Mouse (Mus musculus) liver, postnatal 0 days (tissue): ENCODE data around the gene Mrpl30.

ENCODE experiments used
- CTCF ChIP-seq: sonication (generic); IDR thresholded peaks from 2 replicates; pipeline ENCODE4 v1.5.1; 2016; ENCODE audit warnings: antibody characterized with exemption, low read depth
- EP300 ChIP-seq: IDR thresholded peaks from 2 replicates; pipeline ENCODE4 v1.6.1; 2016; ENCODE audit warnings: antibody characterized with exemption, low read depth, mild to moderate bottlenecking

DNA sequence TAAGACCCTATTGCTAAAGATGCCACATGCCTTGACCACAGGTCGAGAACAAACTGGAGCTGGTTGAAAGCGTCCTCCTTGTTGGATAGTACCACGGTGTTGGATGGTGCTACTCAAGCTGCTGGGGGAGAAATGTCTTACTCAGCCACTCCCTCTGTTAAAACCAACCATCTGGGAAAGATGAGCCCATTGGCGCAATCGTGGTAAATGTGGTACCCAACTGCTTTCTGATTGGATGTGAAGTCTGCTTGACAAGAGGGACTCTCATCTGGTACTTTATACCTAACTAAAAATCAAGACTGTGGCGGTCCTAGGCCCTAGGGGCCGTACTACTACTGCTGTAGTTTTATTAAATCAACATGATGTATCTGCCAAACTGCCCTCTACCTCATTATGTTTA lies 1.1 kb upstream of the Mrpl30 start:
- no peak for TF ChIP-seq EP300
- TF ChIP-seq CTCF, result no peak
